25 mouse cellular contexts compared by ENCODE assay signal in the genomic region with DNA sequence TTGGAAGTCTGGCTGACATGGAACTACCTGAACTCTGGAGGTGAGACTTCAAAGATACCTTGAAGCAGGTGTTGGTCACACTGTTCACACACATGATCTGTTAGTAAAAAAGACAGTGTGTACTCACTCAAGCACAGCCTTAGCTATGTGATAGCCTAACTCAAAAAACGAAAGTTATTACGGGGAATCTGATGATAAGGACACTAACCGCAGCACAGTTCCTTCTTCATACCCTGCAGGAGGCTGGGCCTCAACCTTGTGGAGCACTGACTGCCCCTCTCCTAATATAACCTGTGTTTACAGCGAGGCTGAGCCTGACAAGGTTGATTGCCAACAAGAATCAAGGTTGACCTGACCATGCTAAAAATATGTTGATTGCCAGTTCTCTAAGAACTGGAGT. TPM values are rescaled to one million over a fixed set of nuclear protein-coding genes. Genes with fewer than 3 reads are reported as not detected.
DNase-seq lines count a peak whose midpoint lies in the region; ATAC-seq and TF ChIP-seq lines count a peak whose summit lies in the region.
"Had no signal": no experiment of that assay in that cellular context is flagged by ENCODE, and none has a peak within 500 bp of the region (broad histone marks: within the 10 kb centered on the region; RNA-seq: fewer than 3 reads in every experiment).

No protein-coding gene starts in this region.

- no peak overlapping the region for H3K4me2 ChIP-seq in intestine, postnatal 0 days (replicated peaks; ENCODE audit: low read depth)
- H3K4me2 ChIP-seq: embryonic facial prominence, embryonic 13.5 days; embryonic facial prominence, embryonic 15.5 days; forebrain, embryonic 12.5 days had no signal

- peak overlapping the region; percentile 77 for H3K27ac ChIP-seq in MEL (ENCODE audit: control insufficient read depth, low read depth, low read length)
- H3K27ac ChIP-seq in embryonic facial prominence, embryonic 10.5 days (replicated peaks): no peak overlapping the region
- no peak overlapping the region for H3K27ac ChIP-seq in intestine, postnatal 0 days (ENCODE audit: low read depth, low read length)
- H3K27ac ChIP-seq: embryonic facial prominence, embryonic 13.5 days; embryonic facial prominence, embryonic 15.5 days; forebrain, embryonic 10.5 days; forebrain, embryonic 12.5 days had no signal

- peak; percentile 39 for ATAC-seq in common myeloid progenitor, adult 5-6 weeks (replicated peaks; ENCODE audit: low read depth, poor library complexity, severe bottlenecking)
- ATAC-seq in megakaryocyte-erythroid progenitor cell, adult 5-6 weeks (replicated peaks; ENCODE audit: low FRiP score, low TSS enrichment, poor library complexity, severe bottlenecking): peak; percentile 66
- no peak for ATAC-seq in intestine, postnatal 0 days
- ATAC-seq: activated CD4-positive, CD25-positive, alpha-beta regulatory T cell, adult 4 months; CD4-positive, CD25-positive, alpha-beta regulatory T cell, adult 4 months; forebrain, embryonic 14.5 days; forebrain, embryonic 16.5 days; Patski had no signal

- peaks cover 21% of the 10 kb centered on the region in 2 experiments for H3K4me1 ChIP-seq in MEL (ENCODE audit: control insufficient read depth in 1 of 2, insufficient read depth in 2 of 2, low read length in 2 of 2)
- H3K4me1 ChIP-seq in embryonic facial prominence, embryonic 10.5 days: no peaks in the 10 kb centered on the region
- no peaks in the 10 kb centered on the region for H3K4me1 ChIP-seq in intestine, postnatal 0 days (replicated peaks; ENCODE audit: control insufficient read depth, insufficient read depth, low read length)
- H3K4me1 ChIP-seq: embryonic facial prominence, embryonic 13.5 days; embryonic facial prominence, embryonic 15.5 days; forebrain, embryonic 10.5 days; forebrain, embryonic 12.5 days had no signal

- H3K27me3 ChIP-seq in MEL (ENCODE audit: control insufficient read depth in 1 of 2, insufficient read depth in 2 of 2, low read length in 2 of 2): no peaks in the 10 kb centered on the region
- H3K27me3 ChIP-seq in embryonic facial prominence, embryonic 10.5 days (replicated peaks; ENCODE audit: low read depth, poor library complexity, severe bottlenecking): no peaks in the 10 kb centered on the region
- H3K27me3 ChIP-seq in intestine, postnatal 0 days (replicated peaks; ENCODE audit: control insufficient read depth, insufficient read depth, low read length): no peaks in the 10 kb centered on the region
- H3K27me3 ChIP-seq: CH12.LX; embryonic facial prominence, embryonic 13.5 days; embryonic facial prominence, embryonic 15.5 days; forebrain, embryonic 12.5 days; Patski had no signal

- peak overlapping the region; percentile 27 for H3K9ac ChIP-seq in MEL (ENCODE audit: control insufficient read depth, low read depth, low read length, poor library complexity, severe bottlenecking)
- no peak overlapping the region for H3K9ac ChIP-seq in intestine, postnatal 0 days (ENCODE audit: low read depth, low read length)
- H3K9ac ChIP-seq: embryonic facial prominence, embryonic 13.5 days; embryonic facial prominence, embryonic 15.5 days; forebrain, embryonic 12.5 days had no signal

- no peaks in the 10 kb centered on the region for H3K79me2 ChIP-seq in MEL (ENCODE audit: control insufficient read depth, insufficient read depth, low read length, poor library complexity)

- H3K9me3 ChIP-seq in MEL (replicated peaks; ENCODE audit: insufficient read depth, low read length): no peaks in the 10 kb centered on the region
- H3K9me3 ChIP-seq in embryonic facial prominence, embryonic 10.5 days: no peaks in the 10 kb centered on the region
- H3K9me3 ChIP-seq in intestine, postnatal 0 days (ENCODE audit: control insufficient read depth): no peaks in the 10 kb centered on the region
- H3K9me3 ChIP-seq: embryonic facial prominence, embryonic 13.5 days; embryonic facial prominence, embryonic 15.5 days; forebrain, embryonic 10.5 days; forebrain, embryonic 12.5 days; G1E had no signal

- no peak for TF ChIP-seq CTCF in MEL (IDR thresholded peaks at IDR 0.05 in 2 of 3, conservative IDR thresholded peaks at IDR 0.05 in 1 of 3; ENCODE audit: control insufficient read depth in 1 of 3, insufficient read depth in 1 of 3, low read depth in 2 of 3, low read length in 3 of 3, poor library complexity in 1 of 3, severe bottlenecking in 1 of 3)
- TF ChIP-seq CTCF in intestine, postnatal 0 days (IDR thresholded peaks at IDR 0.05; ENCODE audit: low read depth): no peak

- peaks cover 2 to 29% of the 10 kb centered on the region in 2 experiments for H3K36me3 ChIP-seq in MEL (ENCODE audit: control insufficient read depth in 1 of 2, insufficient read depth in 2 of 2, low read length in 2 of 2)
- peaks cover 95% of the 10 kb centered on the region for H3K36me3 ChIP-seq in embryonic facial prominence, embryonic 10.5 days (replicated peaks)
- H3K36me3 ChIP-seq in intestine, postnatal 0 days (ENCODE audit: control insufficient read depth, insufficient read depth): peaks cover 67% of the 10 kb centered on the region

- H3K4me3 ChIP-seq in MEL (ENCODE audit: control insufficient read depth in 1 of 2, insufficient read depth in 1 of 2, low read depth in 2 of 2, low read length in 2 of 2): peak overlapping the region; percentile 26 to 28
- no peak overlapping the region for H3K4me3 ChIP-seq in embryonic facial prominence, embryonic 10.5 days
- H3K4me3 ChIP-seq in intestine, postnatal 0 days (ENCODE audit: low read depth, low read length): no peak overlapping the region
- H3K4me3 ChIP-seq: embryonic facial prominence, embryonic 13.5 days; embryonic facial prominence, embryonic 15.5 days; erythroblast, embryonic 14.5 days; forebrain, embryonic 10.5 days; forebrain, embryonic 12.5 days had no signal

- peak; percentile 64 for DNase-seq in A20 (ENCODE audit: low read depth, low spot score)
- peak; percentile 89 for DNase-seq in MEL (ENCODE audit: low read depth, low spot score)
- no peak for DNase-seq in embryonic facial prominence, embryonic 10.5 days (ENCODE audit: low spot score)
- no peak for DNase-seq in cerebellum, adult 11 months
- DNase-seq: adrenal gland, adult 8-10 months; adrenal gland, postnatal 36 days; B cell, adult 2 months; cerebellum, adult 9-11 months; cerebellum, postnatal 14 days; cerebellum, postnatal 36 days had no signal

- TF ChIP-seq RAD21 in MEL (IDR thresholded peaks at IDR 0.05; ENCODE audit: low read depth, low read length): no peak

- no peak for TF ChIP-seq POLR2A in MEL (IDR thresholded peaks at IDR 0.05; ENCODE audit: control insufficient read depth in 1 of 2, insufficient read depth in 1 of 2, low read depth in 1 of 2, low read length in 2 of 2, poor library complexity in 1 of 2)

- 92% methylated on average over 4 of the region's 4 CpGs for WGBS in embryonic facial prominence, embryonic 10.5 days
- 69% methylated on average over 4 of the region's 4 CpGs for WGBS in intestine, postnatal 0 days

- peak; percentile 73 to 83 for TF ChIP-seq EP300 in MEL (IDR thresholded peaks at IDR 0.05; ENCODE audit: low read depth in 1 of 2, low read length in 2 of 2)

TF ChIP-seq in MEL, 35 proteins besides CTCF, POLR2A, EP300 and RAD21 (continues in another document):
- no peak for TF ChIP-seq ZC3H11A (IDR thresholded peaks at IDR 0.05; ENCODE audit: low read depth, low read length)
- TF ChIP-seq GATA1 (IDR thresholded peaks at IDR 0.05; ENCODE audit: low read depth, low read length): peak; percentile 88
- TF ChIP-seq USF1 (IDR thresholded peaks at IDR 0.05; ENCODE audit: low read depth, low read length): 0 out of 2 replicates have a peak, but pooled peaks have one; percentile 35
- TF ChIP-seq NRF1 (IDR thresholded peaks at IDR 0.05; ENCODE audit: insufficient read depth, low read depth, low read length, poor library complexity, severe bottlenecking): no peak
- TF ChIP-seq USF2 (IDR thresholded peaks at IDR 0.05; ENCODE audit: borderline replicate concordance in 1 of 2, insufficient read depth in 1 of 2, low read depth in 1 of 2, low read length in 2 of 2): no peak
- TF ChIP-seq RCOR1 (IDR thresholded peaks at IDR 0.05; ENCODE audit: low read depth, low read length): peak; percentile 90
- peak; percentile 28 for TF ChIP-seq SMC3 (IDR thresholded peaks at IDR 0.05; ENCODE audit: low read depth, low read length)
- TF ChIP-seq ZMIZ1 (IDR thresholded peaks at IDR 0.05; ENCODE audit: low read depth, low read length): no peak
- no peak for TF ChIP-seq CHD2 (IDR thresholded peaks at IDR 0.05; ENCODE audit: low read length)
- TF ChIP-seq POLR2AphosphoS2 (IDR thresholded peaks at IDR 0.05; ENCODE audit: low read length): no peak
- peak; percentile 40; the same call in 1 of the 2 replicates for TF ChIP-seq NELFE (IDR thresholded peaks at IDR 0.05; ENCODE audit: low read depth, low read length)
- peak; percentile 53 for TF ChIP-seq TCF12 (IDR thresholded peaks at IDR 0.05; ENCODE audit: low read depth, low read length)
- peak; percentile 81 for TF ChIP-seq SIN3A (IDR thresholded peaks at IDR 0.05; ENCODE audit: low read length)
- TF ChIP-seq POLR2AphosphoS5 (IDR thresholded peaks at IDR 0.05; ENCODE audit: borderline replicate concordance, low read depth, low read length): no peak
- 0 out of 2 replicates have a peak, but pooled peaks have one; percentile 5 for TF ChIP-seq JUND (IDR thresholded peaks at IDR 0.05; ENCODE audit: low read depth, low read length)

RNA-seq across cellular contexts. Expression of a gene that starts 12.9 kb away (rescaled TPM):
- 2.0 and 3.1 TPM in 2 replicates for total RNA-seq in MEL (2012; rRNA removed)
- 1 to 10 TPM in 1 of 2 experiments, not detected in 1; 5.5 TPM for polyA plus RNA-seq in MEL (2012; ENCODE audit: insufficient read depth in 1 of 2, insufficient read length in 2 of 2, low read depth in 1 of 2, low replicate concordance in 2 of 2, missing spikeins in 1 of 2)
- 2.6 and 3.2 TPM in 2 replicates for total RNA-seq in common myeloid progenitor, adult 5-6 weeks (2017)
- total RNA-seq in megakaryocyte-erythroid progenitor cell, adult 5-6 weeks (2014; fragmentation: Nextera tagmentation): 2.6 and 2.8 TPM in 2 replicates
- total RNA-seq in megakaryocyte-erythroid progenitor cell, adult 5-6 weeks (2017): 1.4 and 2.1 TPM in 2 replicates
- 4.7 TPM in 2 replicates for polyA plus RNA-seq in embryonic facial prominence, embryonic 10.5 days (2016; fragmentation: Nextera tagmentation; extraction: Ambion mirVana)
- 0.67 and 0.89 TPM in 2 replicates for polyA plus RNA-seq in intestine, postnatal 0 days (2015; fragmentation: Nextera tagmentation; extraction: Ambion mirVana)
- total RNA-seq: CH12.LX, G1E had no signal
- polyA plus RNA-seq: activated CD4-positive, CD25-positive, alpha-beta regulatory T cell, adult 4 months; erythroblast, embryonic 14.5 days; G1E had no signal

RNA-seq across cellular contexts. Expression of a gene that starts 35.3 kb away (rescaled TPM):
- total RNA-seq in MEL (2012; rRNA removed): 33.7 and 36.3 TPM in 2 replicates
- polyA plus RNA-seq in MEL (2012; ENCODE audit: insufficient read depth in 1 of 2, insufficient read length in 2 of 2, low read depth in 1 of 2, low replicate concordance in 2 of 2, missing spikeins in 1 of 2): 10 to 100 TPM in 1 of 2 experiments, not detected in 1; 36.1 TPM
- total RNA-seq in common myeloid progenitor, adult 5-6 weeks (2017): 18.0 and 18.4 TPM in 2 replicates
- 25.4 and 31.1 TPM in 2 replicates for total RNA-seq in megakaryocyte-erythroid progenitor cell, adult 5-6 weeks (2014; fragmentation: Nextera tagmentation)
- total RNA-seq in megakaryocyte-erythroid progenitor cell, adult 5-6 weeks (2017): 17.0 and 21.1 TPM in 2 replicates
- 34.2 and 35.1 TPM in 2 replicates for polyA plus RNA-seq in embryonic facial prominence, embryonic 10.5 days (2016; fragmentation: Nextera tagmentation; extraction: Ambion mirVana)
- polyA plus RNA-seq in intestine, postnatal 0 days (2015; fragmentation: Nextera tagmentation; extraction: Ambion mirVana): 36.8 and 38.1 TPM in 2 replicates

Comparison
In these comparisons a context has a peak if more than half of its experiments do, and no peak if none do; other contexts are left out.
1. DNase-seq: peak in A20 (single experiment) and MEL (single experiment); none in embryonic facial prominence, embryonic 10.5 days (single experiment) and cerebellum, adult 11 months (single experiment).
2. H3K4me3 ChIP-seq: peak in MEL (2 of 2); none in embryonic facial prominence, embryonic 10.5 days (single experiment) and intestine, postnatal 0 days (single experiment).